Mouse (Mus musculus) regulatory T cell (primary cell): ENCODE data around the gene R3hdm2.

Experiments
- in situ Hi-C: fragments of 300-600 bp; cut with MboI, MseI; formaldehyde crosslinking; loops from one replicate; pipeline ENCODE4 v1.15.1; 2025; ENCODE audit warnings: high pct_unique_total_duplicates

The R3hdm2 gene

GRCm38 (mm10) chr10:127542720-127543119 is 162.6 kb downstream of the R3hdm2 start:
- in situ Hi-C loops, result loop anchor here (5.0 kb wide), 1 partner anchor 35 kb away; no protein-coding TSS in a partner anchor

GRCm38 (mm10) chr10:127543916-127544315 is 163.8 kb downstream of the R3hdm2 start:
- in situ Hi-C loops, result loop anchor here (5.0 kb wide), 1 partner anchor 37 kb away; no protein-coding TSS in a partner anchor

- in situ Hi-C loops, result loop anchor here (5.0 kb wide), 1 partner anchor 37 kb away; no protein-coding TSS in a partner anchor
Measured at GRCm38 (mm10) chr10:127544375-127544774, 164.2 kb downstream of the R3hdm2 start.

- in situ Hi-C loops, result no loop called here
Measured at GRCm38 (mm10) chr10:127546505-127546904, 166.4 kb downstream of the R3hdm2 start.

- in situ Hi-C loops, result no loop called here
Measured at GRCm38 (mm10) chr10:127548236-127548635, 168.1 kb downstream of the R3hdm2 start.
